Mouse (Mus musculus): ENCODE measurements around the gene Tnxb. TPM values are rescaled to one million over a fixed set of nuclear protein-coding genes. Genes with fewer than 3 reads are reported as not detected.

The Tnxb gene
- total RNA-seq, 1 experiment = 0.18 TPM

DNA sequence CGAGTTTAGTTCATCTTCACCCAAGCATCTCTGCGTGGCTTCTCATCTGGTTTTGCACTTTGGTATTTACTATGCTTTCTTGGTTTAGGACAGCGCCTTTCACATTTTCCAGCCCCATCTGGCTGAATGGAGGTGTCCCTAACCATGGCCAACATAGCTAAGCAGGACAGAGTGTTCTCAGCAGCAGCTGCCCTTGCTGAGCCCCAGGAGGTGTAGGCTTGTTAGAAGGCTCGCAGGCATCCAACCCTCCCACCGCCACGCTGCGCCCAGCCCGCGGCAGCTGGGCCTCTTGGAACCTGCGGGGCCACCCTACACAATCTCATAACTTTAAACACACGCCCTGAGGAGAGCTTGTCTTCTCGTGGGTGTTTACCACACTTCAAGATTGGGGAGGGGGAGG lies 6.3 kb downstream of the Tnxb start:
- Histone ChIP-seq H3K9ac (ENCODE audit: insufficient read depth, low read depth, low read length, poor library complexity, severe bottlenecking) (no peak overlapping the region), H3K36me3 (ENCODE audit: control insufficient read depth, insufficient read depth, low read length, poor library complexity, severe bottlenecking) (no peaks in the 10 kb centered on the region), H3K4me1 (ENCODE audit: control insufficient read depth in 2 of 2, insufficient read depth in 2 of 2, low read length in 2 of 2, poor library complexity in 1 of 2) (peaks cover 0 to 12% of the 10 kb centered on the region in 2 experiments; a peak in 1 of 4 replicates), H3K4me3 (ENCODE audit: insufficient read depth in 1 of 2, low read depth in 1 of 2, low read length in 2 of 2, poor library complexity in 1 of 2, severe bottlenecking in 1 of 2) (no peak overlapping the region), H3K9me3 (ENCODE audit: control insufficient read depth, insufficient read depth, low read depth, low read length) (no peaks in the 10 kb centered on the region), H3K27ac (ENCODE audit: insufficient read depth, low read depth, low read length, poor library complexity, severe bottlenecking) (no peak overlapping the region)
- in situ Hi-C loops (cut with MboI; ENCODE audit: low sequenced_read_pairs in 2 of 2, unreplicated experiment in 2 of 2) = no loop called here
- TF ChIP-seq ZC3H11A (IDR thresholded peaks at IDR 0.05; ENCODE audit: borderline replicate concordance, low read depth, low read length) (no peak), CHD2 (IDR thresholded peaks at IDR 0.05; ENCODE audit: low read depth, low read length) (no peak), ZNF384 (IDR thresholded peaks at IDR 0.05; ENCODE audit: low read depth, low read length) (no peak), MAFK (IDR thresholded peaks at IDR 0.05; ENCODE audit: insufficient read depth, low read depth, low read length) (no peak), HCFC1 (IDR thresholded peaks at IDR 0.05; ENCODE audit: borderline replicate concordance, insufficient read depth, low read length) (no peak)
- no peak for DNase-seq (ENCODE audit: low read depth, low spot score)

DNA sequence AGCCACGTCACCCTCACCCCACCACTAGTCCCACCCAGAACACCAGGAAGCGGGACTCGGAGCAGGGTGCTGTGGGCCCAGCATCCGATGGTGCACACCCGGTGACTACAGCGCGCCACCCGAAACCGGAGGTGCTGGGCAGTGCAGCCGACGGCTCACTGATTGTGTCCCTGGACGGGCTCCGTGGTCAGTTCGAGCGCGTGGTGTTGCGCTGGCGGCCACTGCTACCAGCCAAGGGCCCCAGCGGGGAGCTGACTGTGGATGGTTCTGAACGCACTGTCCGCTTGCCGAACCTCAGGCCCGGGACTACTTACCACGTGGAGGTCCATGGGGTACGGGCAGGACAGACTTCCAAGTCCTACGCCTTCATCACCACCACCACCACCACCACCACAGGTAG lies 9.9 kb downstream of the Tnxb start:
- Histone ChIP-seq H3K36me3 (ENCODE audit: control insufficient read depth, insufficient read depth, low read length, poor library complexity, severe bottlenecking) (no peaks in the 10 kb centered on the region), H3K9ac (ENCODE audit: insufficient read depth, low read depth, low read length, poor library complexity, severe bottlenecking) (no peak overlapping the region), H3K4me1 (ENCODE audit: control insufficient read depth in 2 of 2, insufficient read depth in 2 of 2, low read length in 2 of 2, poor library complexity in 1 of 2) (peaks cover 0 to 8% of the 10 kb centered on the region in 2 experiments; a peak in 1 of 4 replicates), H3K4me3 (ENCODE audit: insufficient read depth in 1 of 2, low read depth in 1 of 2, low read length in 2 of 2, poor library complexity in 1 of 2, severe bottlenecking in 1 of 2) (peak overlapping the region; percentile 48 to 50), H3K27ac (ENCODE audit: insufficient read depth, low read depth, low read length, poor library complexity, severe bottlenecking) (no peak overlapping the region), H3K9me3 (ENCODE audit: control insufficient read depth, insufficient read depth, low read depth, low read length) (no peaks in the 10 kb centered on the region)
- no peak for DNase-seq (ENCODE audit: low read depth, low spot score)
- TF ChIP-seq ZC3H11A (IDR thresholded peaks at IDR 0.05; ENCODE audit: borderline replicate concordance, low read depth, low read length) (no peak), ZNF384 (IDR thresholded peaks at IDR 0.05; ENCODE audit: low read depth, low read length) (no peak), MAFK (IDR thresholded peaks at IDR 0.05; ENCODE audit: insufficient read depth, low read depth, low read length) (no peak), CHD2 (IDR thresholded peaks at IDR 0.05; ENCODE audit: low read depth, low read length) (no peak), HCFC1 (IDR thresholded peaks at IDR 0.05; ENCODE audit: borderline replicate concordance, insufficient read depth, low read length) (no peak)
- in situ Hi-C loops (cut with MboI; ENCODE audit: low sequenced_read_pairs in 2 of 2, unreplicated experiment in 2 of 2) = no loop called here

GRCm38 (mm10) chr17:34680621-34681020 lies 10.3 kb downstream of the Tnxb start:
- Histone ChIP-seq H3K4me3 (ENCODE audit: insufficient read depth in 1 of 2, low read depth in 1 of 2, low read length in 2 of 2, poor library complexity in 1 of 2, severe bottlenecking in 1 of 2) (peak overlapping the region; percentile 48 to 50; a peak in 2 of 4 replicates), H3K36me3 (ENCODE audit: control insufficient read depth, insufficient read depth, low read length, poor library complexity, severe bottlenecking) (no peaks in the 10 kb centered on the region), H3K9ac (ENCODE audit: insufficient read depth, low read depth, low read length, poor library complexity, severe bottlenecking) (no peak overlapping the region), H3K4me1 (ENCODE audit: control insufficient read depth in 2 of 2, insufficient read depth in 2 of 2, low read length in 2 of 2, poor library complexity in 1 of 2) (peaks cover 0 to 10% of the 10 kb centered on the region in 2 experiments; a peak in 1 of 4 replicates), H3K9me3 (ENCODE audit: control insufficient read depth, insufficient read depth, low read depth, low read length) (no peaks in the 10 kb centered on the region), H3K27ac (ENCODE audit: insufficient read depth, low read depth, low read length, poor library complexity, severe bottlenecking) (no peak overlapping the region)
- TF ChIP-seq HCFC1 (IDR thresholded peaks at IDR 0.05; ENCODE audit: borderline replicate concordance, insufficient read depth, low read length) (no peak), ZNF384 (IDR thresholded peaks at IDR 0.05; ENCODE audit: low read depth, low read length) (no peak), CHD2 (IDR thresholded peaks at IDR 0.05; ENCODE audit: low read depth, low read length) (no peak), ZC3H11A (IDR thresholded peaks at IDR 0.05; ENCODE audit: borderline replicate concordance, low read depth, low read length) (no peak), MAFK (IDR thresholded peaks at IDR 0.05; ENCODE audit: insufficient read depth, low read depth, low read length) (no peak)
- in situ Hi-C loops (cut with MboI; ENCODE audit: low sequenced_read_pairs in 2 of 2, unreplicated experiment in 2 of 2) = no loop called here
- no peak for DNase-seq (ENCODE audit: low read depth, low spot score)

DNA sequence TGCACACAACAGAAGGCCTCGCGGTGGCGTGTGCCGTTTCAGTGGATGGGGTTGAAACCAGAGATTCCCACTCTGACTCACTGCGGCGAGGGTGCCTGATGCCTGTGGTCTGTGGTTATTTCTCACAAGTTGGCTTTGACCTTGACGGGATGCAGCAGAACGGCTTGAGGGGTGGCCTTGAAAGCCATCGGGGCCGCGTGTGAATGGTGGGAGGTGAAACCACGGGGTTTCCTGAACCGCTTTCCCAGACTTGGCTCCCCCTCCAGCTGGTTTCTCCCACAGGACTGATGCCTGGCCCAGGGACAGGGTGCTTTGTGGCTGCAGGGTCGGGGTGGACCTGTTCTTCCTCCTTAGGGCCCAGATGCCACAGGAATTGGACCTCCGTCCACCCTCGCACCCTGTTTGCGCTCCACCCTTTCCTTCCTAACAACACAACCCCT lies 10.8 kb downstream of the Tnxb start:
- no peak for TF ChIP-seq HCFC1 (IDR thresholded peaks at IDR 0.05; ENCODE audit: borderline replicate concordance, insufficient read depth, low read length)
- TF ChIP-seq ZC3H11A (IDR thresholded peaks at IDR 0.05; ENCODE audit: borderline replicate concordance, low read depth, low read length) = no peak
- no peak for TF ChIP-seq MAFK (IDR thresholded peaks at IDR 0.05; ENCODE audit: insufficient read depth, low read depth, low read length)
- no peak for TF ChIP-seq ZNF384 (IDR thresholded peaks at IDR 0.05; ENCODE audit: low read depth, low read length)
- TF ChIP-seq CHD2 (IDR thresholded peaks at IDR 0.05; ENCODE audit: low read depth, low read length) = no peak
- Histone ChIP-seq H3K9ac (ENCODE audit: insufficient read depth, low read depth, low read length, poor library complexity, severe bottlenecking) (no peak overlapping the region), H3K27ac (ENCODE audit: insufficient read depth, low read depth, low read length, poor library complexity, severe bottlenecking) (no peak overlapping the region), H3K36me3 (ENCODE audit: control insufficient read depth, insufficient read depth, low read length, poor library complexity, severe bottlenecking) (no peaks in the 10 kb centered on the region), H3K9me3 (ENCODE audit: control insufficient read depth, insufficient read depth, low read depth, low read length) (no peaks in the 10 kb centered on the region), H3K4me1 (ENCODE audit: control insufficient read depth in 2 of 2, insufficient read depth in 2 of 2, low read length in 2 of 2, poor library complexity in 1 of 2) (peaks cover 0 to 10% of the 10 kb centered on the region in 2 experiments; a peak in 1 of 4 replicates), H3K4me3 (ENCODE audit: insufficient read depth in 1 of 2, low read depth in 1 of 2, low read length in 2 of 2, poor library complexity in 1 of 2, severe bottlenecking in 1 of 2) (no peak overlapping the region)
- no peak for DNase-seq (ENCODE audit: low read depth, low spot score)
- in situ Hi-C loops (cut with MboI; ENCODE audit: low sequenced_read_pairs in 2 of 2, unreplicated experiment in 2 of 2) = no loop called here
